Mouse (Mus musculus) ovary, adult 18-20 months (tissue): ENCODE data around the gene Slc12a9.

Experiments used
- DNase-seq: peaks from one replicate; pipeline ENCODE4 v3.0.0; 2022; ENCODE audit warnings: low spot score, mixed read lengths

The Slc12a9 gene

DNA sequence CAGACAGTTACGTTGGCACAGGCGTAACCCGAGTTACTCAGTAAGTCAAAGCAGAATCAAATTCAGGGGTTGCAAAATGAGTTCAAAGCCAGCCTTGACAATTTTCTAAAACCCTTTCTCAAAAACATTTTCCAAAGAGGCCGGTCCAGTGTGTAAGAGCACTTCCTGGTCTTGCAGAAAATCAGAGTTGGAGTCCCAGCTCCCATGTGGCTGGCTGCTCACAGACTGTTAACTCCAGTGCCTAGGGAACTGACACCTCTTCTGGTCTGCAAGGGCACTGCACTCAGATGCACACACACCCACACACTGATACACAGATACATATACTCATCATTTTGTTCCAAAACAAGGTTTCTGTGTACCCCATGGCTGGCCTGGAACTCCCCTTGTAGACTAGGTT lies 25.0 kb downstream of the Slc12a9 start:
- no peak for DNase-seq

DNA sequence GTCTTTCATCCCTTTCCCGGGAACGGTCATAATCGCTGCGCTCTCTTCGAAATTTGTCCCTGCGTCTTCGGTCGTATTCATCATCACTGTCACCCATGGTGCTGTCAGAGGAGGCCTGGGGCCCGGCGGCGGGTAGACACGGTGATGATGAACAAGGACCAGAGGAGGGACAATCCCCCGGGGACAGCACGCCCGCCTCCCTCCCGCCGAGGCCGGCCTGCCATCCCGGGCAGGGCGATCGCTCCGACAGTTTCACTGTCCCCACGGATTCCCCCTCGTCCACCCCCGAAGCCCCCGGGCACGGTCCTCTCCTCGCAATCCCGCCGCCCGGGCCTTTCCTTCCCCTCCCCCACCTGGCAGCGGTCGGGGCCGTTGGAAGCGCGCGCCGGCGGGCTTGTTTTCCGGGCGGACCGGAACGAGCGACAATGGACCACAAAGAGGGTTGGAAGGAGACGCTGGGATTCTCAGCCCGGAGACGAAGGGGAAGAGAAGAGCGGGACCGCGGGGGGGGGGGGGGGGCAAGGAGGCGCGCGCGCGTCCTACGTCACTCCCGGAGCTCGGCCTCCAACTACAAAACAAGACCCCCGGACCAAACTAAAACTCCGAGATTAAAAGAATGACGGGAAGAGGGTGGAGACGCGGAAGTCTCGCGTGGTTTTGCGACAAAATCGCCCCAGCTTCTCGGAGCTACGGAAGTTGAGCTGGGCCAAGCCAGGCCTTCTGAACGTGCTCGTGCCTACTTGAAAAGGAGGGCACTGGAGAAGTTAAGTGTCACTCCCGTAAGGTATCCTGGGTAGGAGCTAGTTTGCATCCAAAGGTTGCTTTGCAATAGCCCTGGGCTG lies 26.1 kb downstream of the Slc12a9 start, which contains the start of gene Srrt:
Gene Srrt, minus strand, starts transcription at position 604 of the 842 bp plus-strand sequence.
- DNase-seq = peak; percentile 88

DNA sequence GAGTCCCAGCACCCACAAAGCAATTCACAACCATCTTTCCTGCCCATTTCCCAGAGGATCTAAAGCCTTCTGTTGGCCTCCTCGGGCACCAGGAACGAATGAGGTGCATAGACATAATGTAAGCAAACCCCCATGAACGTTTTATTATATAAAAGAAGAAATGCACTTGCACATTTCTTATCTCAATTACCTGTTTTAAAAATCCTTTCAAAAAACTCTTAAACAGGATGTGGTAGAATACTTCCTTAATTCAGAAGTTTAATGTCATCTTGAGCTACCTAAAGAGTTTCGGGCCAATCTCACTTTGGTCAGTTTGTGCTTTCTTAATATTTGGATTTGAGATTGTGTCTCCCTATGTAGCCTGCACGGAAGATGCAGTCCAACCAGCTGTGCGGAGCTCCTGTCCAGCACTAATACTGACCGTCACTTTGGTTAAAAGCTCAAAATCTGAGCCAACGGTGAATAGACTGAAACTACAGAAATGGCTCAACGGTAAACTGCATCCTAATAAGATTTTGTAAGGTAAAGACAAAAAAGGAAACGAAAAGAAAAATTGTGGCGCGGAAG lies 26.9 kb downstream of the Slc12a9 start:
- DNase-seq = no peak

DNA sequence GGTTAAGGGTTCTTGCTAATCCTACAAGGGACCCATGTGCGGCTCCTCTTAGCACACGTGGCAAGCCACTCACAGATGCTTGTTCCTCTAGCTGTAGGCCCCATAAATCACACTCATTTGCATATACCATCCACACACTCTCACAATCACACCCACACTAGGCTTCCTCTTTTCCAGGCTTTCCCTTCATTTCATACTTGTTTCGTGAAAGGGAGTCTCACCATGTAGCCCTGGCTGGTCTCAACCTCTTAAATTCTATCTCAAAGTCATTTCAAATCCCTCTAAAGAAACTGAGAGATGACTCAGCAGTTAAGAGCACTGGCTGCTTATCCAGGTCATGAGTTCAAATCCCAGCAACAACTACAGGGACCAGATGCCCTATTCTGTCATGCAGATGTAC lies 27.6 kb downstream of the Slc12a9 start:
- no peak for DNase-seq

DNA sequence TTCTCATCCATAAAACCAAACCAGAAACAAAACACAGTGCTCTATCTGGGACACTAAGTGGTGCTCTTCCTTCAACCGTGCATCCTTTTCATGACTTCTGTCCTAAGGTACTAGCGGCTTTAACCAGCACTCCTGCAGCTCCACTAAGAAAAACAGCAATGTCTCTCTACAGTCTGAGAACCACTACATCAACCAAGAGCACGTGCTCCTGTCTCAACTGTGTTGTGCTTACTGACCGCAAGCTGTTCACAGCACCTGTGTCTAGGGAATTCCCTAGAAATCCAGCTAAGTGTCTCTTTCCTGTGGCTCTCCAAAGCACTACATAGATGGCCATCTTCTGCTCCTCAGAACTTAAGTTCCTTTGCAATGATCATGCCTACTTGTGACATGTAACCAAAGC lies 28.6 kb downstream of the Slc12a9 start:
- DNase-seq = no peak

DNA sequence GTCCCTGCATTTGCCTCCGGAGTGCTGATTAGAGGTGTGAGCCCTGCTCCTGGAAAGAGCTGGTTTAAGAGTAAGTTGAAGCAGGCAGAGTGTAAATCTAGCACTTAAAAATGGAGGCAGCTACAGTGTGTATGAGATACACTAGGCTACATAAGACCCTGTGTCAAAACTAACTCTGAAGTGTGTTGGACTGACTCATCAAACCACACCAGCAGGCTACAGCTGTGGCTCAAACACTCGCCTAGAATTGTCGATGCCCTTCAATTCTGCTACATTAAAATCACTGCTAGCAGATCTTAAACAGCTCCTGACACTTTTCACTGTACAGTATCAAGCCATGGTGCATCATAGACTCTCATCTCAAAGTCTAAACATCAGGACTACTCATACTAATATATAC lies 29.2 kb downstream of the Slc12a9 start:
- no peak for DNase-seq

DNA sequence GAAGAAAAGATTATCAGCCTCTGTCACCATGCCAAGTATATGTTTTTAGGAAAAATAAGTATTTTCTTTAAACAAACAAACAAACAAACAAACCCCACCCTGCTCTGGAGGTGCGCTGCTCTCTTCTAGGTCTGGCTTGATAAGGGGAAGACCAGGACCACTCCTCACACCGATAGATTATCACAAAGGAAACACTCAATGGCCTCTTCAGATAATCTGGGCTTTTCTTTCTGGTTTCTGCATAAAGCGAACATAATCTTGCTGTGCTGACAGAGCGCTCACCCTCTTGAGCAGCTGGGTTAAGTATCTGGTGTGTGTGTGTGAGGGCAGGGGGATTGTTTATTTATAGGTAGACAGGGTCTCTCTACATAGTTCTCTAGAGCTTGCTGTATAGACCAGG lies 29.8 kb downstream of the Slc12a9 start:
- DNase-seq = no peak

DNA sequence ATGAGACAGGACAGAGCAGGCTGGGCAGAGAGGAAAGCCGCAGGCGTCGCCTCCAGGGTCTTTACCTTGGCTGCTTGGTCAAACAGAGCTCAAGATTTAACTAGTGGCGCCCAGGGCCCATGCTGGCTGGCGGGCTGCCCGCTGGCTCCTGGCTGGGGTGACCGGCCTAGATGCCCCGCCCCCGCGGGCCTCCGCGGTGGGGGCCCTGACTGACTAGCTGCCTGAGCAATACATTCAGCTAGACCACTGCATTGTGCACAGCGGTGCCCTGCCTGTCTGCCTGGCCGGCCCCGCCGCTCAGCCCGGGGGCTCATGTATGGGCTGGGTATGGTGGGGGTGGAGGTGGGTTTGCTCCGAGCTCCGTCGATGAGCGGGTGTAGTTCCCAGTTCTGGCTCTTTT lies 32.1 kb downstream of the Slc12a9 start:
- no peak for DNase-seq

DNA sequence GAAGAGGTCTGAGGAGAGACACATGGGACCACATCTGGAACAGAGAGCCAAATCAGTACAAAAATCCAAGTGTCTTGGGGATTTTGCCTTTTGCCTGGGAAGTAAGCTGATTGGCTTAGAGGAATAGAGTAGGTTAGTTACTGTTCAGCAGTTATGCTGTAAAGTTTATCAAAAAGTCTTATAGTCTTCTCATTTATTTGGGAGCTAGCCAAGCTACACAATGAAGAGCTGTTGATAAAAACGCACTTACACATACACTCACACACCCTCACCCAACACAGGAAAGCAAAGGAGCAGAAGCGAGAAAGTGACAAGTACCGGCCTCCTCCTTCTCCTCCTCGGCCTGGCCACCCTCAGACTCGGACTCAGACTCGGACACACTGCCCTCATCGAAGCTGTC lies 34.2 kb downstream of the Slc12a9 start:
- DNase-seq = no peak

DNA sequence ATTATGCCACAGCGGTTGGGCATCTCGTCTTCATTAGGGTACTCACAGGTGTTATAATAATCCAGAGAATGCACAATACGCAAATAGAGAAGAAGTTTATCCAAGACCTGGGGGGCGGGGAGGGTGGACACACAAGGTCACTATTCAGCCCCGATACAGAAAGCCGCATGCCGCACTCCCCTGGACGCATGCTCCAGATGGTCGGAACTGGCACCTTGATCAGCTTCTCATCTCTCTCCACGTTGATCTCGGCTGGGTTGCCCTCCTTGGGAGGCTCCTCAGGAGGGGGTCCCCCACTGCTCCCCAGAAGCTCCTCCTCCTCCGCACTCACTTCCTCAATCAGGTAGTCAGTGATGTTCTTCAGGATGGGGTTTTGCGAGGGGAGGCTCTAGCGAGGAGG lies 36.3 kb downstream of the Slc12a9 start:
- no peak for DNase-seq

DNA sequence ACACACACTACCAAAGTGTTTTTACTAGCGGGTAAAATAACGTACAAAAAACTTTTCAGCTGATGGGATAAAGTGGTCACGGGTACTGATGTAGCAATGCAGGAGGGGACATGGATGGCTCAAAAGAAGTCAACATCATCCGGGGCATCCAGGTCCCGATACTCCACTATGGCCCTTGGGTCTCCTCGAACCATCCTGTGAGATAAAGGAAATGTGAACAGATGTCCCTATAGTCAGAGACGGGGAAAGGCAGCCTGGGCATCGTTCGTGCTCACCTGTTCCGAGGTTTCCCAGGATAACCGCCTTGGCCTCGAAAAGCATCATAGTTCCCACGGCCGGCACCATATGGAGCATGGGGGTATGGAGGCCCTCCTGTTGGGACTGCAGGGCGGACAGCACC lies 37.7 kb downstream of the Slc12a9 start:
- DNase-seq = no peak

DNA sequence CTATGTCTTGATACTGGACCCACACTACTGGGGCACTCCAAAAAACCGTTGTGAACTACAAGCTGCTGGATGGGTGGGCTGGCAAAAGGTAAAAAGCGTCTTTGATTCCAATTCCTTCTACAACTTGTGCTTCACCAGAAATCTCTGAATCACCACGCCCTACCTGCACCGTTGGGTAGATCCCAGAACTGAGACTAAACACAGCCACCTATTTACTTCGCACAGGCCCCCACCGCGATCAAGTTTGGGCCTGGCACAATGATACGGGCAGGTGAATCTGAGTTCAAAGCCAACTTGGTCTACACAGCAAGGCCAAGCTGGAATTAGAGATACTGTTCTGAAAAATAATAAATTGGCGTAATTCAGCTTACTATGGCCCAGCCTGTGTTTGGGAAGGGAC lies 38.1 kb downstream of the Slc12a9 start:
- no peak for DNase-seq

DNA sequence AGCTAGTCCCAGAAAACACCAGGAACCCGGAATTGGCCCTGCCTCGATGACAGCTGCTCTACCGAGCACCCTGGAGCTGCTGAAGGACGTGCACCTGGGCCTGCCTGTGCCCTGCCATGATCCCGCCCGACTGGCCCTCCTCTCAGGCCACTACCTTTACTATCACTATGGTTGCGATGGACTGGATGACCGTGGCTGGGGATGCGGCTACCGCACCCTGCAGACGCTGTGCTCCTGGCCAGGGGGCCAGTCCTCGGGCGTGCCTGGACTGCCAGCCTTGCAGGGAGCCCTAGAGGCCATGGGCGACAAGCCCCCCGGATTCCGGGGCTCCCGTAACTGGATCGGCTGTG lies 38.7 kb downstream of the Slc12a9 start:
- DNase-seq = no peak

DNA sequence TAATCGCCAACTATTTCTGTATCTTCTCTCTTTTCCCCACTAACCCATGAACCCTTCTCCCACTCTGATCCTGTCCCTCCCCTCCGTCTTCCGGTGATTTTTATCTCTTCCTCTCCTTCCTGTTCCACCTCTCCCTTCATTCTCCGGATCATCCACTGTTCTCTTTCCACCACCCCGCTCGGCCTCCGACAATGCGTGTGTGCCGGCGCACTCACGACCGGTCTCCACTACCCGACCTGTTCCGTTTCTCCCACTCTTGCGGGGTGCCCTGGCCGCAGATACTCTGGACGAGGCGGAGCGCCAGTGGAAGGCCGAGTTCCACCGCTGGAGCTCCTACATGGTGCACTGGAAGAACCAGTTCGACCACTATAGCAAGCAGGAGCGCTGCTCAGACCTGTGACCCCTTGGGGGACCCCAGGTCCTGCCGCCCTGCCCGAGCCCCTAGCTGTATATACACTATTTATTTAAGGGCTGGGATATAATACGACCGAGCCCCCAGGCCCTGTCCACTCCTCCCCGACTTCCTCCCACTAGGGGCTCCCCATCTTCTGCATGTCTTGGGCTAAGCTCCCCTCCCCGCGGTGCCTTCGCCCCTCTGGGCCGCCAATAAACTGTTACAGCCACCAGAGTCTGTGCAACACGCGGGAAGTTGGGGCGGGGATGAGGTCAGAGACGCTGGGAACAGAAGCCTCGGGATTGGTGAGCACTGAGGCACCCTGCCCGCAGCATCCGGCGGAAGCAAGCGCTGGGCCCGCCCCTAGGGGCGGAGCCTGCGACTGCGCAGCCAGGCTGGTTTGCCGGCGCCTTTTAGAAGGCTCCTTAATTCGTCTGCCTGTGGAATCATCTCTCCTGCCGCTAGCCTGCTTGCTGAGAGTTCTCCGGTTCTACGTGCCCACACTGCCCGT lies 39.3 kb downstream of the Slc12a9 start, which contains the start of gene Ufsp1:
Gene Ufsp1, plus strand, starts transcription at position 791 of the 905 bp plus-strand sequence.
- peak; percentile 91 for DNase-seq

DNA sequence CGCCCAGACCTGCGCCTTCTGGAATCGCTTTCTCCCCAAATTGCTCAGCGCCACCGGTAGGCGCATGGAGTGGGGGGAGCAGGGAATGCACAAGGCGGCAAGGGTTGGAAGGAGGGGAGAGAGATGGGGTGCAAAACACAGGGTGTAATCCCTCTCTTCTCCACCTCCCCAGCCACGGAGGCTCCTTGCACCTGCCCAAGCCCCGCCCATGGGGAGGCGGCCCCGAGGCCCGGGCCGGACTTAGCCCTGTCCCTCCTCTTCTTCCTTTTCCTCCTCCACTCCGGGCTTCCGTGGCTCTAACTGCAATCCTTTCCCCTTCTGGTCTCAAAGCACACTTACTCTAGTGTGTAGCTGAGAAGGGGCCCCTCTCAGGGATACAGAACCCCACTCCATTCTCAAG lies 40.1 kb downstream of the Slc12a9 start:
- DNase-seq = peak; percentile 76

DNA sequence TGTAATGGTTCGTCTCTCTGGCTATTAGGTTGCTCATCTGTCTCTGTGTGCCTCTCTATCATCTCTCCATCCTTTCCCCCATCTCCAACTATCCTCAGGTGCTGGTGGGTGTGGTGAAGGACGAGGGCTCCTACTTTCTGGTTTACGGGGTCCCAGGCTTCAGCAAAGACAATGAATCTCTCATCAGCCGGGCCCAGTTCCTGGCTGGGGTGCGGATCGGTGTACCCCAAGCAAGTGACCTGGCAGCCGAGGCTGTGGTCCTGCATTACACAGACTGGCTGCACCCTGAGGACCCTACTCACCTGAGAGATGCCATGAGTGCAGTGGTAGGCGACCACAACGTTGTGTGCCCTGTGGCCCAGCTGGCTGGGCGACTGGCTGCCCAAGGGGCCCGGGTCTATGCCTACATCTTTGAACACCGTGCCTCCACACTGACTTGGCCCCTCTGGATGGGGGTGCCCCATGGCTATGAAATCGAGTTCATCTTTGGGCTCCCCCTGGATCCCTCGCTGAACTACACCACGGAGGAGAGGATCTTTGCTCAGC lies 41.9 kb downstream of the Slc12a9 start:
- no peak for DNase-seq

DNA sequence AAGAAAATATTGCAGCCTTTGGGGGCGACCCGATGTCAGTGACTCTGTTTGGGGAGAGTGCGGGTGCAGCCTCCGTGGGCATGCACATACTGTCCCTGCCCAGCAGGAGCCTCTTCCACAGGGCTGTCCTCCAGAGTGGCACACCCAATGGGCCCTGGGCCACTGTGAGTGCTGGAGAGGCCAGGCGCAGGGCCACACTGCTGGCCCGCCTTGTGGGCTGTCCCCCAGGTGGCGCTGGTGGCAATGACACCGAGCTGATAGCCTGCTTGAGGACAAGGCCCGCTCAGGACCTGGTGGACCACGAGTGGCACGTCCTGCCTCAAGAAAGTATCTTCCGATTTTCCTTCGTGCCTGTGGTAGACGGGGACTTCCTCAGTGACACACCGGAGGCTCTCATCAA lies 42.7 kb downstream of the Slc12a9 start:
- DNase-seq = no peak

DNA sequence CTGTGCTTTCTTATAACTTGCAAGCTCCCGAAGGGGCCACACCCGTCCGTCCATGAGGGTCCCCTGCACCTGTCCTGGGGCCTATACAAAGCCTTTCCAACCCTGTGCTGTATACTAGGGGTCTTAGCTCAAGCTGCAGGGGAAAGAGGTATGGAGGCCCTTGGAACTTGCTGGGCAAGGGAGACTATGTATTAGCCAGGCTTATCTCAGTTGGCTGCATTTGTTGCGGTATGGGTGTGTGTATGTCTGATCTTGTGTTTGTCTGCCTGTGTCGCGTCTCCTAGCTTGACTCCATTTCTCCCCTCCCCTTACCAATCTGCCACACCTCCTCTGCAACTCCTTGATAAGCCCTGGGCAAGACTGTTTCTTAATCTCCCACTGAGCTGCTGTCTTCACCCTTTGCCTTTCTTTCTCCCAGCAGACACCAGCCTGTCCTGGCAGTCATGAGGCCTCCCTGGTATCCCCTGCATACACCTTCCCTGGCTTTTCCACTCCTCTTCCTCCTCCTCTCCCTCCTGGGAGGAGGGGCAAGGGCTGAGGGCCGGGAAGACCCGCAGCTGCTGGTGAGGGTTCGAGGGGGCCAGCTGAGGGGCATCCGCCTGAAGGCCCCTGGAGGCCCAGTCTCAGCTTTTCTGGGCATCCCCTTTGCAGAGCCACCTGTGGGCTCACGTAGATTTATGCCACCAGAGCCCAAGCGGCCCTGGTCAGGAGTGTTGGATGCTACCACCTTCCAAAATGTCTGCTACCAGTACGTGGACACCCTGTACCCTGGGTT lies 43.6 kb downstream of the Slc12a9 start:
- DNase-seq = no peak

DNA sequence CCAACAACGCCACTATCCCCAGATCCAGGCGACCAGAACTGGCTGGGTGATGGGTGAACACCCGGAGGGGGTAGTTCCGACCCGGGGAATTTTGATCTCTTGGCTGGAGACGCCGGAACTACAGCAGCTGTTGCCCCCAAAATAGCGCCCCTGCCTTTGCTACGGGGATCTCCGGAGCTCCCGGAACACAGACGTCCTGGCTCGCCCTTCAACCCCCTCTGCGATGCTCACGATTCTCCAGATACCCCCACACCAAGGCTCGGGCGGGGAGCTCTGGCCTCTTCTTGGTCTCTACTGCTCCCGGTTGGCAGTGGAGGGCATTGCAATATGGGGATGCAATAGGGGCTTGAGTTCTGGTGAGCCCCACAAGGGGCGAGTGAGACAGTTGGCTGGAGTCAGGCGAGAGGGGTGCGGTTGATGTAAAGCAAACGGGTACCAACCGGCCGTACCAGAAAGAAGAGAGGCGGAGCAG lies 44.4 kb downstream of the Slc12a9 start:
- no peak for DNase-seq

DNA sequence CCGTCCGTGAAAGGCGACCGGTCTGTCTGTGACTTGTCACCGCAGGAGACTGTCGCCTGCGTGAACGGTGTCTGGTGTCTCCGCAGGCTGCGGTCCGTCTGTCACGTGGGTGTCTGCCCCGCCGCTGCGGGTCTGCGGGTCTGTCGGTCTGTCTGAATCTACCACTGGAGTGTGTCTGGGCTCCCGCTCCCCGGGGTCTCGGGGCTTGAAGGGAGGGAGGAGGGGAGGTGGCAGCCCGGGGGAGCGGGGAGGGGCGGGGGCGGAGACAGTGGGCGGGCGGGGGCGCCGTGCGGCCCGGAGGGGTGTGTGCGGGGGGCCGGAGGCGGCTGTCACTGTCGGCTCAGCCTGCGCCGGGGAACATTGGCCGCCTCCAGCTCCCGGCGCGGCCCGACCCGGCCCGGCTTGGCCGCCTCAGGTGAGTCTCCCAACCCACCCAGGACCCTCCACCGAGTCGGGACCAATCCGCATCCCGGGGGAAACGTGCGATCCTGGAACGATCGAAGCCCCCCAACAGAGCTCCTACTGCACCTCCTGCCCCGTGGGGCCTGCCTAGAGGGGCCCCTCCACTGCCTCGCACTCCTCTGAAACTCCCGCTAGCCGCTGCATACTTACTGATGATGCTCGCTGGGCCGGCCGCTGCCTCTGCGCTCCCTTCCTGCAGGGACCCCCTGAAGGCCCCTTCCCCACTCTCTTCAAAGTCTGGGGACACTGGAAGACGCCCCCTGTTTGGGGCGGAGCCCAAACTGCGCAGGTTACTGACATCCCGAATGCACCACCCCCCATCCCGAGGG lies 45.2 kb downstream of the Slc12a9 start:
- DNase-seq = no peak
